Mouse (Mus musculus) hindbrain, embryonic 12.5 days (tissue): Measurements from ENCODE around the gene Ksr2. TPM values are rescaled to one million over a fixed set of nuclear protein-coding genes. Genes with fewer than 3 reads are reported as not detected.

Experiments
- polyA plus RNA-seq: library from polyadenylated mRNA; unstranded; fragments of >200 nt; fragmentation: Nextera tagmentation; extraction: Ambion mirVana; gene quantifications from 2 replicates; pipeline ENCODE4 v1.2.1, GENCODE M21; 2016

The Ksr2 gene
- polyA plus RNA-seq, 1 experiment from 2014 or later: 4.4 TPM

Other genes with a start within 250 kb of the Ksr2 start
- 793 and 794 TPM in 2 replicates for gene Pebp1, start 126.4 kb upstream of the Ksr2 start, polyA plus RNA-seq
- 3.7 and 4.1 TPM in 2 replicates for gene Vsig10, start 94.9 kb upstream of the Ksr2 start, polyA plus RNA-seq
- 127 and 132 TPM in 2 replicates for gene Wsb2, start 56.7 kb upstream of the Ksr2 start, polyA plus RNA-seq
- 55.3 and 62.2 TPM in 2 replicates for gene Rfc5, start 25.0 kb upstream of the Ksr2 start, polyA plus RNA-seq